In genomic region chr7:98111233-98111632, GRCm38 (mm10) we compare ENCODE assay signal across 9 mouse cellular contexts. TPM values are rescaled to one million over a fixed set of nuclear protein-coding genes. Genes with fewer than 3 reads are reported as not detected.
DNase-seq lines count a peak whose midpoint lies in the region; ATAC-seq and TF ChIP-seq lines count a peak whose summit lies in the region.
"Had no signal": no experiment of that assay in that cellular context is flagged by ENCODE, and none has a peak within 500 bp of the region (broad histone marks: within the 10 kb centered on the region; RNA-seq: fewer than 3 reads in every experiment).

No protein-coding gene starts in this region.

- no peak for ATAC-seq in liver, embryonic 11.5 days (replicated peaks; ENCODE audit: low FRiP score)
- no peak for ATAC-seq in liver, postnatal 0 days
- 0 out of 2 replicates have a peak, but pooled peaks have one; percentile 15 for ATAC-seq in forebrain, embryonic 11.5 days (replicated peaks; ENCODE audit: low FRiP score)
- ATAC-seq in intestine, embryonic 16.5 days = no peak
- ATAC-seq in neural tube, embryonic 15.5 days (ENCODE audit: low FRiP score) = no peak

- H3K4me2 ChIP-seq in liver, embryonic 11.5 days = peak overlapping the region; percentile 37
- no peak overlapping the region for H3K4me2 ChIP-seq in liver, postnatal 0 days (ENCODE audit: low read depth, low read length)
- H3K4me2 ChIP-seq in forebrain, embryonic 11.5 days (ENCODE audit: low read depth, low read length, severe bottlenecking) = peak overlapping the region; percentile 43; the same call in 1 of the 2 replicates
- H3K4me2 ChIP-seq in intestine, embryonic 16.5 days (ENCODE audit: low read depth, low read length) = peak overlapping the region; percentile 44
- peak overlapping the region; percentile 44 for H3K4me2 ChIP-seq in neural tube, embryonic 15.5 days

- peaks cover 25% of the 10 kb centered on the region for H3K27me3 ChIP-seq in liver, embryonic 11.5 days (replicated peaks; ENCODE audit: control insufficient read depth, insufficient read depth, low read length)
- peaks cover 5% of the 10 kb centered on the region; the same call in 1 of the 2 replicates for H3K27me3 ChIP-seq in liver, postnatal 0 days (ENCODE audit: insufficient read depth, low read length)
- peaks cover 8% of the 10 kb centered on the region; the same call in 1 of the 2 replicates for H3K27me3 ChIP-seq in forebrain, embryonic 11.5 days (ENCODE audit: control insufficient read depth, insufficient read depth, low read length)
- 0 out of 2 replicates have a peak, but pooled peaks cover 5% of the 10 kb centered on the region for H3K27me3 ChIP-seq in intestine, embryonic 16.5 days (replicated peaks; ENCODE audit: control insufficient read depth, insufficient read depth, low read length)
- H3K27me3 ChIP-seq in neural tube, embryonic 15.5 days (replicated peaks) = peaks cover 24% of the 10 kb centered on the region

- peaks cover 2% of the 10 kb centered on the region for H3K4me1 ChIP-seq in liver, embryonic 11.5 days (replicated peaks; ENCODE audit: control insufficient read depth, insufficient read depth, low read length)
- peaks cover 3% of the 10 kb centered on the region; the same call in 1 of the 2 replicates for H3K4me1 ChIP-seq in liver, postnatal 0 days (ENCODE audit: insufficient read depth)
- no peaks in the 10 kb centered on the region; the same call in 1 of the 2 replicates for H3K4me1 ChIP-seq in forebrain, embryonic 11.5 days (replicated peaks; ENCODE audit: control insufficient read depth, insufficient read depth, low read length)
- H3K4me1 ChIP-seq in intestine, embryonic 16.5 days (ENCODE audit: control insufficient read depth, insufficient read depth, low read length) = peaks cover 8% of the 10 kb centered on the region
- peaks cover 7% of the 10 kb centered on the region for H3K4me1 ChIP-seq in neural tube, embryonic 15.5 days

- 12% methylated on average over 25 of the region's 25 CpGs for WGBS in liver, embryonic 11.5 days
- WGBS in liver, postnatal 0 days (ENCODE audit: insufficient replicate concordance) = 28% methylated on average over 25 of the region's 25 CpGs
- WGBS in forebrain, embryonic 11.5 days = 7% methylated on average over 25 of the region's 25 CpGs
- 15% methylated on average over 25 of the region's 25 CpGs for WGBS in intestine, embryonic 16.5 days
- 4% methylated on average over 25 of the region's 25 CpGs for WGBS in neural tube, embryonic 15.5 days

- H3K36me3 ChIP-seq in liver, embryonic 11.5 days (ENCODE audit: control insufficient read depth, insufficient read depth, low read length) = no peaks in the 10 kb centered on the region
- no peaks in the 10 kb centered on the region for H3K36me3 ChIP-seq in liver, postnatal 0 days (replicated peaks; ENCODE audit: insufficient read depth, low read length)
- no peaks in the 10 kb centered on the region for H3K36me3 ChIP-seq in forebrain, embryonic 11.5 days (ENCODE audit: control insufficient read depth, insufficient read depth, low read length)
- H3K36me3 ChIP-seq in intestine, embryonic 16.5 days (ENCODE audit: control insufficient read depth, insufficient read depth, low read length) = no peaks in the 10 kb centered on the region
- H3K36me3 ChIP-seq in neural tube, embryonic 15.5 days = no peaks in the 10 kb centered on the region

- H3K27ac ChIP-seq in liver, embryonic 11.5 days (ENCODE audit: low read depth, low read length) = no peak overlapping the region
- H3K27ac ChIP-seq in liver, postnatal 0 days (ENCODE audit: low read depth) = no peak overlapping the region
- no peak overlapping the region for H3K27ac ChIP-seq in forebrain, embryonic 11.5 days (ENCODE audit: low read depth, low read length)
- no peak overlapping the region for H3K27ac ChIP-seq in intestine, embryonic 16.5 days (ENCODE audit: low read length)
- H3K27ac ChIP-seq in neural tube, embryonic 15.5 days (replicated peaks) = no peak overlapping the region

- no peak for DNase-seq in liver, embryonic 11.5 days (ENCODE audit: low spot score)
- no peak for DNase-seq in liver, postnatal 0 days
- no peak for DNase-seq in forebrain, embryonic 11.5 days (ENCODE audit: low spot score)
- DNase-seq in ovary, postnatal 10 days (ENCODE audit: low spot score) = no peak
- no peak for DNase-seq in adrenal gland, postnatal 25 days
- DNase-seq in frontal cortex, postnatal 14 days (ENCODE audit: low spot score in 2 of 2) = no peak
- DNase-seq: kidney, adult 2 months had no signal

- no peak for TF ChIP-seq EP300 in liver, postnatal 0 days (IDR thresholded peaks at IDR 0.05; ENCODE audit: low read depth)

- H3K9ac ChIP-seq in liver, embryonic 11.5 days (ENCODE audit: low read depth, low read length) = no peak overlapping the region
- no peak overlapping the region for H3K9ac ChIP-seq in liver, postnatal 0 days (replicated peaks)
- peak overlapping the region; percentile 35; the same call in 1 of the 2 replicates for H3K9ac ChIP-seq in forebrain, embryonic 11.5 days (ENCODE audit: low read length)
- H3K9ac ChIP-seq in intestine, embryonic 16.5 days (ENCODE audit: low read depth, low read length) = peak overlapping the region; percentile 53
- 0 out of 2 replicates have a peak overlapping the region, but pooled peaks have one; percentile 5 for H3K9ac ChIP-seq in neural tube, embryonic 15.5 days (replicated peaks)

- H3K9me3 ChIP-seq in liver, embryonic 11.5 days (ENCODE audit: control insufficient read depth, low read length) = no peaks in the 10 kb centered on the region
- no peaks in the 10 kb centered on the region for H3K9me3 ChIP-seq in liver, postnatal 0 days (ENCODE audit: low read length)
- no peaks in the 10 kb centered on the region for H3K9me3 ChIP-seq in forebrain, embryonic 11.5 days (ENCODE audit: control insufficient read depth, low read length)
- no peaks in the 10 kb centered on the region for H3K9me3 ChIP-seq in intestine, embryonic 16.5 days (ENCODE audit: control insufficient read depth, low read length)
- H3K9me3 ChIP-seq in neural tube, embryonic 15.5 days (replicated peaks) = no peaks in the 10 kb centered on the region

- no peak for TF ChIP-seq CTCF in liver, postnatal 0 days (IDR thresholded peaks at IDR 0.05; ENCODE audit: low read depth)

- no peak overlapping the region for H3K4me3 ChIP-seq in liver, embryonic 11.5 days (ENCODE audit: low read depth, low read length)
- no peak overlapping the region for H3K4me3 ChIP-seq in liver, postnatal 0 days (ENCODE audit: low read depth, low read length)
- H3K4me3 ChIP-seq in forebrain, embryonic 11.5 days (ENCODE audit: low read depth, low read length) = 0 out of 2 replicates have a peak overlapping the region, but pooled peaks have one; percentile 2
- peak overlapping the region; percentile 21 for H3K4me3 ChIP-seq in intestine, embryonic 16.5 days (ENCODE audit: low read length)
- H3K4me3 ChIP-seq in neural tube, embryonic 15.5 days (replicated peaks) = peak overlapping the region; percentile 7; the same call in 1 of the 2 replicates

RNA-seq across cellular contexts. Expression of gene Myo7a, which starts 8.1 kb away (rescaled TPM):
- polyA plus RNA-seq in liver, embryonic 11.5 days (2014; fragmentation: Nextera tagmentation; extraction: Ambion mirVana) = 20.1 and 20.7 TPM in 2 replicates
- 6.5 and 7.6 TPM in 2 replicates for polyA plus RNA-seq in liver, postnatal 0 days (2015; fragmentation: Nextera tagmentation; extraction: Ambion mirVana)
- 18.1 and 19.1 TPM in 2 replicates for polyA plus RNA-seq in forebrain, embryonic 11.5 days (2014; fragmentation: Nextera tagmentation; extraction: Ambion mirVana)
- 24.0 and 35.6 TPM in 2 replicates for polyA plus RNA-seq in intestine, embryonic 16.5 days (2015; fragmentation: Nextera tagmentation; extraction: Ambion mirVana)
- polyA plus RNA-seq in neural tube, embryonic 15.5 days (2015; fragmentation: Nextera tagmentation; extraction: Ambion mirVana) = 14.4 and 16.0 TPM in 2 replicates
- total RNA-seq in adrenal gland, postnatal 25 days (2021) = 91.2 and 206 TPM in 2 replicates

RNA-seq across cellular contexts. Expression of gene Omp, which starts 34.1 kb away (rescaled TPM):
- polyA plus RNA-seq in liver, embryonic 11.5 days (2014; fragmentation: Nextera tagmentation; extraction: Ambion mirVana) = 0.62 and 0.70 TPM in 2 replicates
- 0.23 and 0.27 TPM in 2 replicates for polyA plus RNA-seq in liver, postnatal 0 days (2015; fragmentation: Nextera tagmentation; extraction: Ambion mirVana)
- polyA plus RNA-seq in forebrain, embryonic 11.5 days (2014; fragmentation: Nextera tagmentation; extraction: Ambion mirVana) = 0.32 TPM in 1 of 2 replicates, not detected in the other
- polyA plus RNA-seq in intestine, embryonic 16.5 days (2015; fragmentation: Nextera tagmentation; extraction: Ambion mirVana) = 0.37 TPM in 2 replicates
- 0.81 and 0.91 TPM in 2 replicates for polyA plus RNA-seq in neural tube, embryonic 15.5 days (2015; fragmentation: Nextera tagmentation; extraction: Ambion mirVana)
- 5.2 and 5.4 TPM in 2 replicates for total RNA-seq in adrenal gland, postnatal 25 days (2021)

Comparison
In these comparisons a context has a peak if more than half of its experiments do, and no peak if none do; other contexts are left out.
1. H3K4me3 ChIP-seq: peak in forebrain, embryonic 11.5 days (single experiment), intestine, embryonic 16.5 days (single experiment) and neural tube, embryonic 15.5 days (single experiment); none in liver, embryonic 11.5 days (single experiment) and liver, postnatal 0 days (single experiment).
2. H3K9ac ChIP-seq: peak in forebrain, embryonic 11.5 days (single experiment), intestine, embryonic 16.5 days (single experiment) and neural tube, embryonic 15.5 days (single experiment); none in liver, embryonic 11.5 days (single experiment) and liver, postnatal 0 days (single experiment).